In genomic region chr7:117585164-117585563, GRCm38 (mm10) we compare ENCODE assay signal across 15 mouse cellular contexts.
DNase-seq lines count a peak whose midpoint lies in the region; ATAC-seq and TF ChIP-seq lines count a peak whose summit lies in the region.
"Had no signal": no experiment of that assay in that cellular context is flagged by ENCODE, and none has a peak within 500 bp of the region (broad histone marks: within the 10 kb centered on the region; RNA-seq: fewer than 3 reads in every experiment).

No protein-coding gene starts in this region.

- no peak overlapping the region for H3K9ac ChIP-seq in forebrain, embryonic 13.5 days
- no peak overlapping the region for H3K9ac ChIP-seq in forebrain, embryonic 11.5 days (ENCODE audit: low read length)
- no peak overlapping the region for H3K9ac ChIP-seq in MEL (ENCODE audit: control insufficient read depth, low read depth, low read length, poor library complexity, severe bottlenecking)
- no peak overlapping the region for H3K9ac ChIP-seq in forebrain, postnatal 0 days
- H3K9ac ChIP-seq: liver, embryonic 14.5 days had no signal

- DNase-seq in forebrain, embryonic 11.5 days (ENCODE audit: low spot score), result no peak
- DNase-seq in left cerebral cortex, postnatal 4 days, result peak; percentile 14
- DNase-seq in left cerebral cortex, adult 8-10 months (ENCODE audit: low spot score in 2 of 2), result no peak
- peak; percentile 52 for DNase-seq in MEL (ENCODE audit: low read depth, low spot score)
- DNase-seq in forebrain, postnatal 0 days, result no peak
- no peak for DNase-seq in right cerebral cortex, postnatal 25 days
- DNase-seq: gastrocnemius, postnatal 14 days; heart, postnatal 14 days; kidney, adult 11 months; kidney, postnatal 4 days; right cerebral cortex, postnatal 14 days; thymus, adult 18-20 months had no signal

- intact Hi-C loops in left cerebral cortex, postnatal 4 days (cut with DNase I), result no loop called here

- 35% methylated on average over 5 of the region's 5 CpGs for WGBS in forebrain, embryonic 13.5 days
- 76% methylated on average over 5 of the region's 5 CpGs for WGBS in forebrain, embryonic 11.5 days
- WGBS in forebrain, postnatal 0 days, result 18% methylated on average over 5 of the region's 5 CpGs

- TF ChIP-seq RAD21 in MEL (IDR thresholded peaks at IDR 0.05; ENCODE audit: low read depth, low read length), result no peak

- TF ChIP-seq EP300 in MEL (IDR thresholded peaks at IDR 0.05; ENCODE audit: low read depth in 1 of 2, low read length in 2 of 2), result no peak

- TF ChIP-seq POLR2A in MEL (IDR thresholded peaks at IDR 0.05; ENCODE audit: control insufficient read depth in 1 of 2, insufficient read depth in 1 of 2, low read depth in 1 of 2, low read length in 2 of 2, poor library complexity in 1 of 2), result no peak

- peak; percentile 21; the same call in 1 of the 2 replicates for ATAC-seq in forebrain, embryonic 13.5 days
- ATAC-seq in forebrain, embryonic 11.5 days (replicated peaks; ENCODE audit: low FRiP score), result no peak
- peak; percentile 32; the same call in 1 of the 2 replicates for ATAC-seq in forebrain, postnatal 0 days

- no peaks in the 10 kb centered on the region for H3K27me3 ChIP-seq in forebrain, embryonic 13.5 days
- no peaks in the 10 kb centered on the region; the same call in 1 of the 2 replicates for H3K27me3 ChIP-seq in forebrain, embryonic 11.5 days (ENCODE audit: control insufficient read depth, insufficient read depth, low read length)
- no peaks in the 10 kb centered on the region for H3K27me3 ChIP-seq in MEL (ENCODE audit: control insufficient read depth in 1 of 2, insufficient read depth in 2 of 2, low read length in 2 of 2)
- no peaks in the 10 kb centered on the region for H3K27me3 ChIP-seq in forebrain, postnatal 0 days (ENCODE audit: insufficient read depth, low read length)

- no peaks in the 10 kb centered on the region for H3K36me3 ChIP-seq in forebrain, embryonic 13.5 days (ENCODE audit: poor library complexity, severe bottlenecking)
- H3K36me3 ChIP-seq in forebrain, embryonic 11.5 days (ENCODE audit: control insufficient read depth, insufficient read depth, low read length), result no peaks in the 10 kb centered on the region
- H3K36me3 ChIP-seq in MEL (ENCODE audit: control insufficient read depth in 1 of 2, insufficient read depth in 2 of 2, low read length in 2 of 2), result peaks cover 0 to 32% of the 10 kb centered on the region in 2 experiments; a peak in 3 of 4 replicates
- H3K36me3 ChIP-seq in forebrain, postnatal 0 days (ENCODE audit: insufficient read depth), result no peaks in the 10 kb centered on the region

- H3K9me3 ChIP-seq in forebrain, embryonic 13.5 days (replicated peaks), result no peaks in the 10 kb centered on the region
- no peaks in the 10 kb centered on the region for H3K9me3 ChIP-seq in forebrain, embryonic 11.5 days (ENCODE audit: control insufficient read depth, low read length)
- H3K9me3 ChIP-seq in MEL (replicated peaks; ENCODE audit: insufficient read depth, low read length), result no peaks in the 10 kb centered on the region
- H3K9me3 ChIP-seq in forebrain, postnatal 0 days (ENCODE audit: low read length), result no peaks in the 10 kb centered on the region

- no peak overlapping the region for H3K4me3 ChIP-seq in forebrain, embryonic 13.5 days
- no peak overlapping the region for H3K4me3 ChIP-seq in forebrain, embryonic 11.5 days (ENCODE audit: low read depth, low read length)
- H3K4me3 ChIP-seq in MEL (ENCODE audit: control insufficient read depth in 1 of 2, insufficient read depth in 1 of 2, low read depth in 2 of 2, low read length in 2 of 2), result no peak overlapping the region
- no peak overlapping the region for H3K4me3 ChIP-seq in forebrain, postnatal 0 days (ENCODE audit: low read depth, low read length)

- TF ChIP-seq CTCF in MEL (IDR thresholded peaks at IDR 0.05 in 2 of 3, conservative IDR thresholded peaks at IDR 0.05 in 1 of 3; ENCODE audit: control insufficient read depth in 1 of 3, insufficient read depth in 1 of 3, low read depth in 2 of 3, low read length in 3 of 3, poor library complexity in 1 of 3, severe bottlenecking in 1 of 3), result no peak
- no peak for TF ChIP-seq CTCF in forebrain, postnatal 0 days (IDR thresholded peaks at IDR 0.05; ENCODE audit: low read depth)

- H3K79me2 ChIP-seq in MEL (ENCODE audit: control insufficient read depth, insufficient read depth, low read length, poor library complexity), result no peaks in the 10 kb centered on the region

- no peak overlapping the region for H3K4me2 ChIP-seq in forebrain, embryonic 13.5 days
- no peak overlapping the region for H3K4me2 ChIP-seq in forebrain, embryonic 11.5 days (ENCODE audit: low read depth, low read length, severe bottlenecking)
- no peak overlapping the region for H3K4me2 ChIP-seq in forebrain, postnatal 0 days (ENCODE audit: low read depth)

- H3K27ac ChIP-seq in forebrain, embryonic 13.5 days, result peak overlapping the region; percentile 40
- no peak overlapping the region for H3K27ac ChIP-seq in forebrain, embryonic 11.5 days (ENCODE audit: low read depth, low read length)
- no peak overlapping the region for H3K27ac ChIP-seq in MEL (ENCODE audit: control insufficient read depth, low read depth, low read length)
- H3K27ac ChIP-seq in forebrain, postnatal 0 days (ENCODE audit: low read depth, low read length), result no peak overlapping the region
- H3K27ac ChIP-seq: liver, embryonic 14.5 days; macrophage had no signal

- H3K4me1 ChIP-seq in forebrain, embryonic 13.5 days, result peaks cover 41% of the 10 kb centered on the region
- H3K4me1 ChIP-seq in forebrain, embryonic 11.5 days (replicated peaks; ENCODE audit: control insufficient read depth, insufficient read depth, low read length), result no peaks in the 10 kb centered on the region; the same call in 1 of the 2 replicates
- H3K4me1 ChIP-seq in MEL (ENCODE audit: control insufficient read depth in 1 of 2, insufficient read depth in 2 of 2, low read length in 2 of 2), result peaks cover 8 to 24% of the 10 kb centered on the region in 2 experiments
- H3K4me1 ChIP-seq in forebrain, postnatal 0 days (ENCODE audit: insufficient read depth), result no peaks in the 10 kb centered on the region; the same call in 1 of the 2 replicates

TF ChIP-seq in MEL, 35 proteins besides CTCF, POLR2A, EP300 and RAD21:
- TF ChIP-seq TAL1 (IDR thresholded peaks at IDR 0.05; ENCODE audit: low read length) (no peak), NELFE (IDR thresholded peaks at IDR 0.05; ENCODE audit: low read depth, low read length) (no peak), UBTF (IDR thresholded peaks at IDR 0.05; ENCODE audit: borderline replicate concordance, insufficient read depth, low read depth, low read length) (no peak), MAZ (IDR thresholded peaks at IDR 0.05; ENCODE audit: low read depth, low read length) (no peak), GATA1 (IDR thresholded peaks at IDR 0.05; ENCODE audit: low read depth, low read length) (no peak), POLR2AphosphoS5 (IDR thresholded peaks at IDR 0.05; ENCODE audit: borderline replicate concordance, low read depth, low read length) (no peak), MYB (IDR thresholded peaks at IDR 0.05; ENCODE audit: low read depth, low read length) (no peak), MAFK (IDR thresholded peaks at IDR 0.05; ENCODE audit: borderline replicate concordance, low read depth, low read length) (no peak), USF1 (IDR thresholded peaks at IDR 0.05; ENCODE audit: low read depth, low read length) (no peak), ELF1 (IDR thresholded peaks at IDR 0.05; ENCODE audit: low read depth, low read length) (no peak)

Comparison
In these comparisons a context has a peak if more than half of its experiments do, and no peak if none do; other contexts are left out.
1. DNase-seq: peak in left cerebral cortex, postnatal 4 days (single experiment) and MEL (single experiment); none in forebrain, embryonic 11.5 days (single experiment), left cerebral cortex, adult 8-10 months (0 of 2), forebrain, postnatal 0 days (single experiment) and right cerebral cortex, postnatal 25 days (single experiment).